Mouse (Mus musculus) bone marrow macrophage, adult 2 months (primary cell): ENCODE measurements around the gene Lhx8. TPM values are rescaled to one million over a fixed set of nuclear protein-coding genes. Genes with fewer than 3 reads are reported as not detected.

ENCODE experiments used
- H3K27ac ChIP-seq: 2 replicates; pipeline ENCODE4 v1.5.1; 2012; ENCODE audit warnings: low read depth, low read length; ENCODE audit not compliant: insufficient read depth
- H3K4me1 ChIP-seq: 2 replicates; pipeline ENCODE4 v1.6.1; 2012; ENCODE audit warnings: low read length; ENCODE audit not compliant: control insufficient read depth, insufficient read depth
- H3K4me3 ChIP-seq: 2 replicates; pipeline ENCODE4 v1.5.1; 2012; ENCODE audit warnings: mild to moderate bottlenecking, low read length, moderate library complexity; ENCODE audit not compliant: insufficient read depth
- CTCF ChIP-seq: IDR thresholded peaks from 2 replicates; pipeline ENCODE4 v1.5.1; 2012; ENCODE audit warnings: low read depth, mild to moderate bottlenecking, low read length, moderate library complexity
- POLR2A ChIP-seq: IDR thresholded peaks from 2 replicates; pipeline ENCODE4 v1.6.1; 2012; ENCODE audit warnings: mild to moderate bottlenecking, low read depth, low read length, borderline replicate concordance
- polyA plus RNA-seq: library from polyadenylated mRNA; stranded (reverse); fragments of >200 nt; gene quantifications from 2 replicates; pipeline ENCODE4 v1.2.4, GENCODE M21; 2012; ENCODE audit not compliant: missing spikeins, insufficient read depth, insufficient read length

The Lhx8 gene
- polyA plus RNA-seq, 1 experiment, result not detected

DNA sequence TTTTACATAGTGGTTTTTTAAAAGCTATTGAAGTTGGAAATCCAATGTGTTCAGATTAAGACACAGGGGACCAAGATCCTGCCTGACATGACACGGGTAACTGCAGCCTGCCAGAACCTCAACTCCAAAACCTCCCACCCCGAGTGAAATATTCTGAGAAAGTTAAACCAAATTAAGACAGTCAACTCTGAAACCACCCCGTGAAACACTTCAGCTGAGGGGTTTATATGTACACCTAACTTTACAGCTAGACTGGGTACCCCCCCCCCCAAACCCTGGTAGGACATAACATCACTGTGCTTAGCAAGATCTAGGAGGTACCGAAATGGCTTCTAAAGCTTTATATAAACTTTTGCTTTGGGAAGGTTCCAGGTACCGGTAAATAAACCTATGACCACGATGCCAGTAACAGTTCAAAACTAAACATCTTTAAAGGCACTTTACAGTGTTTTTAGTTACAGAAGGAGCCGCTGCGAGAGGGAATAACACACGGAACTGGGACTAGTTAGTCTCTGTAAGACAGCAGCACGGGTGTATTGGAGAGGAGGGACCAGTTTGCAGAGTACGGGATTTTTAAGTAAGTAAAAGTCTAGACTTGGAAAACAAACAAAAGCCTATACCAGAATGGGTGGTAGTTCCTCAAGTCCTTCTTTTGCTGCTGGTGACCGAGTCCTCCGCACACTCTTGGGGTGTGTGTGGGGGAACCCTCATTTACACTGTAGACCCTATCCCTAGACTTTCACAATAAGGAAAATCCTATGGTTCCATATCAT is 3.2 kb downstream of the Lhx8 start:
- H3K4me1 ChIP-seq, result peaks cover 6% of the 10 kb centered on the region; the same call in 1 of the 2 replicates
- TF ChIP-seq CTCF, result no peak
- TF ChIP-seq POLR2A, result no peak
- H3K4me3 ChIP-seq, result no peak overlapping the region
- no peak overlapping the region for H3K27ac ChIP-seq

DNA sequence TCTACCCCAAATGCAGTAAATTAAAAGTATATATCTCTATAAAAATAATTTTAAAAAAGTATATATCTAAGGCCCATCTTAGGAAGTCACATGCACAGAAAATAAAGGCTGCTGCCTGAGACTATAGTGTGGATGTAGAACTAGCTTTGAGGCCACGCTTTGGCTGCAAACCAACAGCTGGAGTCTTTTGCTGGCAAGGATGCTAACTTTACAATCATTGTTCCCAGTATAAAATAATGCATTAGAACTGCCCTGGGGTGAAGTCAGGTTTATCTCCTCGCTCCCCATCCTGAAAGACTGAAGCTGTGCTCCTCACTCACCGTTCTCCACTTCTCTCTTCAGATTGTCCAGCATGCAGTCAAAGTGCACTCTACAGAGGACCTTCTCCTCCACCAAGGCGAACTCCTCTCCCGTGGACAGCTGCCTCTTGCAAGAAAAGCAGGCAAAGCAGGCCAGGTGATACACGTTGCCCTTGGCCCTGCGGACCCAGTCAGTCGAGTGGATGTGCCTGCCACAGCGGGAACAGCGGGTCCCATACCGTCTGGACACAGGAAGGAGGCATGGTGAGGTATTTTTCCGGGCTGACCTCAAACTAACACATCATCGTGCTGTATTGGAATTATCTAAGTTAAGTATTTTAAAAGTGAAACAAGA is 8.4 kb downstream of the Lhx8 start:
- no peaks in the 10 kb centered on the region for H3K4me1 ChIP-seq
- no peak overlapping the region for H3K27ac ChIP-seq
- no peak for TF ChIP-seq POLR2A
- no peak for TF ChIP-seq CTCF
- H3K4me3 ChIP-seq, result no peak overlapping the region

DNA sequence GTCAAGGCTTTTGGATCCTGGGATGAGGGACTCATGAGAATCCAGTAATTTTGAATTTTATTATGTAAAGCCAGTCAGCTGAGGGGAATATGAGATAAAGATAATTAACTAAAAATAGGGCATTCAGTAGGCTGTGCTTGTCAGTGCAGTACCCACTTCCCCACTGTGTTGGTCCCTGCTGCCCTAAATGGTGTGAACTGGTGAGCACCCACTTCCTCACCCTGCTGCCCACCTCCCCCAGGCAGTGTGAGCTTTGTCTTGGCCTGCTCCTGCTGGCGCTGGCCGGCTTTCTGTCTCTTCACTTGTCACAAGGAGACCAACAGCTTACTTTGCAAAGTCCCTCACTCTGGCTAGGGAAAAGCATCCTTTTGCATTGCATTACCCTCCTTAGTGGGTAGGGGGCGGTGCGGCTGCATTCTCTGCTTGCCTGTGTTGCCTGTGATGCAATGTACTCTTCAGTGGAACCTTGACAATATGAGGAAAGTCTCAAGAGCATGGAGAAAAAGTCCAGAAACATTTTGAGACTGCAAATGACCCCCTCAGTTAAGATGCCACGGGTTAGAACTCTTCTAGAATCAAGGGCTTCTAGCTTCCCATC is 12.7 kb downstream of the Lhx8 start:
- TF ChIP-seq POLR2A (no peak), CTCF (peak; percentile 46)
- H3K27ac ChIP-seq, result no peak overlapping the region
- no peak overlapping the region for H3K4me3 ChIP-seq
- no peaks in the 10 kb centered on the region for H3K4me1 ChIP-seq

DNA sequence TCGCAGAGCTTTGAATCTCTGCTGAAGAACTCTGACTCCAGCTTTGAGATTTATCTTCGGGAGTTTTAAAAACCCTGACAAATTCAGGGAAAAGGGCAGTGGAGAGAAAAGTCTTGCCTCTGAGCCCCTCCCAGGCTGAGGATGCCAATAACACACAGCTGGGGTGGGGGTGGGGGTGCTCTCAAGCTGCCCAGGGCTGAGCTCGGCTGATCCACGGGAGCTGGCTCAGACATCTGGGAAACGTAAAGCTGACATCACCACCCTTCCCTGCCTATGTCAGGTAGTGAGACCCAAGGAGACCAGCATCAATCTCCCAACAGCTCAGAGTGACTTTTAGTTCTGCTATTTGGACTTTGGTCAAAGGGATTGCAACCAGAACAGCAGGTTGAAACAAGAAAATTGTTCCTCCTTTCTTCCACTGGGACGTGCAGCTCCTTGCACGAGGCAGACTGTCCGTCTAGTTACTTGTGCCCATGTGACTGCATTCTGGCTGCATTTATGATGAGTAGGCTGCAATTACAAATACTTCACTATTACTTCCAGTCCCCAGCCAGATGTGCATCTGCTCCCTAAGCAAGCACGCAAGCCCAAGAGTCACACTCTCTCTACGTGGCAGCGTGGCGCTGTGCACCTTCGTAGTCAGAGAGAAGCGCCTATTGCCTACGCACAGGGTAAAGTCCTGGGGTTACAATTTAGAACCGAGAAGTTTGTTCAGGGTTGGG is 25.1 kb downstream of the Lhx8 start:
- no peak overlapping the region for H3K4me3 ChIP-seq
- no peak overlapping the region for H3K27ac ChIP-seq
- TF ChIP-seq CTCF, result no peak
- no peak for TF ChIP-seq POLR2A
- peaks cover 4% of the 10 kb centered on the region; the same call in 1 of the 2 replicates for H3K4me1 ChIP-seq

GRCm38 (mm10) chr3:154301102-154301501 is 29.4 kb downstream of the Lhx8 start:
- Histone ChIP-seq H3K4me1 (peaks cover 4% of the 10 kb centered on the region; the same call in 1 of the 2 replicates), H3K27ac (no peak overlapping the region), H3K4me3 (no peak overlapping the region)
- no peak for TF ChIP-seq CTCF
- no peak for TF ChIP-seq POLR2A

- no peak for TF ChIP-seq CTCF
- Histone ChIP-seq H3K4me3 (no peak overlapping the region), H3K4me1 (peaks cover 4% of the 10 kb centered on the region; the same call in 1 of the 2 replicates), H3K27ac (no peak overlapping the region)
These were observed 30.5 kb downstream of the Lhx8 start for GRCm38 (mm10) chr3:154300006-154300405.

GRCm38 (mm10) chr3:154298490-154298889 is 32.0 kb downstream of the Lhx8 start:
- Histone ChIP-seq H3K4me1 (peaks cover 4% of the 10 kb centered on the region; the same call in 1 of the 2 replicates), H3K27ac (no peak overlapping the region), H3K4me3 (no peak overlapping the region)
- TF ChIP-seq POLR2A (no peak), CTCF (no peak)

DNA sequence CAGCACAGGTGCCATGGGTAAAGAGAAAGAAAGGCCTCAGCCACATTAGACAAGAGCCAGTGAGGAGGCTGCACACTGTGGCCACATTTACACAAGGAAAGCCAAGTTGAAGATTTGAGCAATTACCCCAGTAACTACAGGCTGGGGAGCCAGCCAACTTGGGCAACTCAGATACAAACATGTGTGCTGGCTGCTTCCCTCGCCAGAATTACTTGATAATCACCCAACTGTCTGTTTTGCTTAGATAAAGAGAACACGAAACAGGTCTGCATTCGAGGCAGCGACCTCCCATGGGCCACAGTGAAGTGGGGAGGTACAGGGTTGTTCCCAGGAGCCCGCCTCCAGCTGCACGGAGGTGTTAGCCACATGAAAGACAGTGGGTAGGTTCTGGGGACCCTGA is 33.0 kb downstream of the Lhx8 start:
- Histone ChIP-seq H3K4me3 (no peak overlapping the region), H3K27ac (no peak overlapping the region), H3K4me1 (peaks cover 4% of the 10 kb centered on the region; the same call in 1 of the 2 replicates)
- TF ChIP-seq CTCF (no peak), POLR2A (no peak)

DNA sequence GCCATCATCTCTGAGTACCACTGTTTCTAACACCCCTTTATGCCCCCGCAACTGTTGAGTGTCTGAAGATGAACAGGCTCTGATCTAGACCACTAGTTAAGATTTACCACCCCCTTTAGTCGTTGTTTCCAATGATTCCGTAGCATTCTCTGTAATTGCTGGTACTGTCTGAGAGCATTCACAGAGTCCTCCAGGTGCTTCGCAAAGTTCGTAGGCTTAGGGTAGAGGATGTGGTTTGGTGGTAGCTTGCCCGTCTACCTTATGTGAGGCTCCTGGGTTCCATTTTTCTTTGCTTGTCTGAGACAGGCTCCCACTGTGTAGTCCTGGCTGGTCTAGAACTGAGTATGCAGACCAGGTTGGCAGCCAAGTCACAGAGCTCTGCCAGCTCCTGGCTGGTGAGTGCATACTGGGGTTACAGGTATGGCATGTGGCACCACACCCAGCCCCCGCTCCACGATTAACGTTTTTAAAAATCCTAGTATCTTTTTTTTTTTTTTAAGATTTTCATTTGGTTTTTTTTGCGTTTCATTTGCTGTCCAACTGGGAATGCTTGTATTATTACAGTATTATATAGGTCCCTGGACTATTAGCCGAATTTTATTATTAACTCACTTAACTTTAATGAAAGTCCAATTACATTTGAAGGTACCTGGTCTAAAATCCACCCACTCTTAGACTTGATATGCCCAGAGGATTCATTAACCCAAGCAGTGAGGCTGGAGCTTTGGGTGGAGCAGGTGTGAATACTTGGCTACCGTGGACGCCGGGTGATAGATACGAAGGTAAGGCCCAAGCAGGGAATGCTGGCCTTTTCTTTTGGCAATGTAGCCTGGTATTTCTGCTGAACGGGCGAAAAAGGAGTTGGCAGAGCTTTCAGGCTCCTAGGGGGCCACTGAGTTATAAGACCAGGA is 35.3 kb downstream of the Lhx8 start:
- Histone ChIP-seq H3K4me3 (no peak overlapping the region), H3K27ac (no peak overlapping the region), H3K4me1 (no peaks in the 10 kb centered on the region)
- TF ChIP-seq CTCF, result no peak
- TF ChIP-seq POLR2A, result no peak
